Mouse (Mus musculus): ENCODE results near the gene Gm47955. TPM values are rescaled to one million over a fixed set of nuclear protein-coding genes. Genes with fewer than 3 reads are reported as not detected.
"Not testable (repeated sequence)": the region's sequence is repeated elsewhere in the genome, so short reads cannot be mapped to it uniquely, and the experiment has no call there.

The Gm47955 gene
- polyA plus RNA-seq, 2 experiments from 2014 or later: not detected

- no peak for ATAC-seq
Observed at GRCm38 (mm10) chr1:82993947-82994346, 33.9 kb downstream of the Gm47955 start.

DNA sequence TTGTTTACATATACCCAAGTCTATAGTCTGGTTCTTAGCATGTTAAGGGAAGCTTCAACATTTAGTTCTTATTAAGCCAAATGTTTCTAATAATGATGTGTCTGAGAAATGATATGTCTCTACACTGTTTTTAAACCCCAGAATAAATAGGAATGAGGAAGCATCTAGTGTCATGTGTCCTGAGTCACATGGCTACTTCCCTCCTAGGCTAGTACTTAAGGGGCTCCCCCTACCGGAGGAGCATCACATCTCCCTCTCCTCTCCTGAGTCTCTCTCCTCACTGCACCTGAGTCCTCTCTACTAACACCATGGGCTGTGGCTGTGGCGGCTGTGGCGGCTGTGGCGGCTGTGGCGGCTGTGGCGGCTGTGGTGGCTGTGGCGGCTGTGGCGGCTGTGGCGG is 40.2 kb downstream of the Gm47955 start, which contains the start of gene Gm47959:
Gene Gm47959 (plus strand): TSS at position 243 of the 400 bp plus-strand sequence.
- not testable (repeated sequence) for ATAC-seq

- peak; percentile 93 for ATAC-seq
Observed at GRCm38 (mm10) chr1:83006218-83007179, 46.4 kb downstream of the Gm47955 start.

- no peak for ATAC-seq
Observed at GRCm38 (mm10) chr1:83007471-83007870, 47.4 kb downstream of the Gm47955 start.

Other genes with a start within 250 kb of the Gm47955 start
- gene Mff, start 235.4 kb upstream of the Gm47955 start, polyA plus RNA-seq (2017; shearing (Covaris generic)): 100 to 1,000 TPM in 1 of 2 experiments, 10 to 100 TPM in 1; 94.7 to 117 TPM
- gene Tm4sf20, start 191.8 kb upstream of the Gm47955 start, polyA plus RNA-seq (2017; shearing (Covaris generic)): under 1 TPM in 1 of 2 experiments, not detected in 1; 0.81 TPM
- not detected for gene Gm47791, start 189.0 kb upstream of the Gm47955 start, polyA plus RNA-seq (2017; shearing (Covaris generic))
- 10 to 100 TPM; 37.1 to 42.3 TPM for gene Agfg1, start 120.8 kb upstream of the Gm47955 start, polyA plus RNA-seq (2017; shearing (Covaris generic))
- gene A030005L19Rik, start 47.0 kb upstream of the Gm47955 start, polyA plus RNA-seq (2017; shearing (Covaris generic)): 1 to 10 TPM; 1.6 to 2.5 TPM
- gene A030014E15Rik, start 35.4 kb upstream of the Gm47955 start, polyA plus RNA-seq (2017; shearing (Covaris generic)): not detected
- gene Gm6217, start 28.9 kb upstream of the Gm47955 start, polyA plus RNA-seq (2017; shearing (Covaris generic)): not detected
- gene A030003K21Rik, start 16.9 kb upstream of the Gm47955 start, polyA plus RNA-seq (2017; shearing (Covaris generic)): not detected
- gene Gm7544, start 4.3 kb upstream of the Gm47955 start, polyA plus RNA-seq (2017; shearing (Covaris generic)): not detected
- gene Gm47959, start 40.3 kb downstream of the Gm47955 start, polyA plus RNA-seq (2017; shearing (Covaris generic)): not detected
- gene Slc19a3, start 78.2 kb downstream of the Gm47955 start, polyA plus RNA-seq (2017; shearing (Covaris generic)): not detected
- not detected for gene Krtap28-10, start 82.2 kb downstream of the Gm47955 start, polyA plus RNA-seq (2017; shearing (Covaris generic))
- gene Gm47969, start 84.6 kb downstream of the Gm47955 start, polyA plus RNA-seq (2017; shearing (Covaris generic)): not detected
- gene A030005K14Rik, start 99.1 kb downstream of the Gm47955 start, polyA plus RNA-seq (2017; shearing (Covaris generic)): not detected
- gene Krtap28-13, start 100.6 kb downstream of the Gm47955 start, polyA plus RNA-seq (2017; shearing (Covaris generic)): not detected
- 10 to 100 TPM in 1 of 2 experiments, 1 to 10 TPM in 1; 3.1 to 12.0 TPM for gene Ccl20, start 156.5 kb downstream of the Gm47955 start, polyA plus RNA-seq (2017; shearing (Covaris generic))
- gene Daw1, start 199.5 kb downstream of the Gm47955 start, polyA plus RNA-seq (2017; shearing (Covaris generic)): under 1 TPM in 1 of 2 experiments, not detected in 1; 0.33 TPM

Data from activated CD4-positive, CD25-positive, alpha-beta regulatory T cell, adult 4 months (primary cell).